Mouse (Mus musculus): ENCODE results near the gene Rhbdl1.
"Not testable (repeated sequence)": the region's sequence is repeated elsewhere in the genome, so short reads cannot be mapped to it uniquely, and the experiment has no call there.

Gene Rhbdl1

GRCm38 (mm10) chr17:25825984-25826570 is 11.0 kb downstream of the Rhbdl1 start:
- no peak for DNase-seq (ENCODE audit: low read depth, low spot score)

GRCm38 (mm10) chr17:25825311-25825710 is 11.8 kb downstream of the Rhbdl1 start:
- DNase-seq (ENCODE audit: low read depth, low spot score): no peak

GRCm38 (mm10) chr17:25824362-25825142 is 12.5 kb downstream of the Rhbdl1 start:
- DNase-seq (ENCODE audit: low read depth, low spot score): no peak

GRCm38 (mm10) chr17:25823452-25823851 is 13.6 kb downstream of the Rhbdl1 start, which contains the start of gene Wdr24:
Wdr24 (plus strand) TSS chr17:25823627.
- peak; percentile 95 for DNase-seq (ENCODE audit: low read depth, low spot score)

- DNase-seq (ENCODE audit: low read depth, low spot score): no peak
Observed at GRCm38 (mm10) chr17:25818851-25819780, 18.0 kb downstream of the Rhbdl1 start.

GRCm38 (mm10) chr17:25817662-25818061 is 19.4 kb downstream of the Rhbdl1 start:
- DNase-seq (ENCODE audit: low read depth, low spot score): no peak

- peak; percentile 75 for DNase-seq (ENCODE audit: low read depth, low spot score)
Observed at GRCm38 (mm10) chr17:25813471-25813870, 23.6 kb downstream of the Rhbdl1 start.

- no peak for DNase-seq (ENCODE audit: low read depth, low spot score)
Observed at GRCm38 (mm10) chr17:25810890-25811289, 26.2 kb downstream of the Rhbdl1 start.

- no peak for DNase-seq (ENCODE audit: low read depth, low spot score)
Observed at GRCm38 (mm10) chr17:25809606-25810340, 27.3 kb downstream of the Rhbdl1 start.

GRCm38 (mm10) chr17:25808789-25809605 is 28.1 kb downstream of the Rhbdl1 start, which contains the start of gene Fbxl16:
Fbxl16 (plus strand) TSS chr17:25809085.
- no peak for DNase-seq (ENCODE audit: low read depth, low spot score)

GRCm38 (mm10) chr17:25808028-25808427 is 29.1 kb downstream of the Rhbdl1 start:
- no peak for DNase-seq (ENCODE audit: low read depth, low spot score)

GRCm38 (mm10) chr17:25807452-25807851 is 29.6 kb downstream of the Rhbdl1 start:
- DNase-seq (ENCODE audit: low read depth, low spot score): not testable (repeated sequence)

- peak; percentile 69 for DNase-seq (ENCODE audit: low read depth, low spot score)
Observed at GRCm38 (mm10) chr17:25806507-25806906, 30.6 kb downstream of the Rhbdl1 start.

- DNase-seq (ENCODE audit: low read depth, low spot score): peak; percentile 92
Observed at GRCm38 (mm10) chr17:25802825-25803517, 34.1 kb downstream of the Rhbdl1 start.

GRCm38 (mm10) chr17:25801029-25801428 is 36.1 kb downstream of the Rhbdl1 start:
- peak; percentile 89 for DNase-seq (ENCODE audit: low read depth, low spot score)

- peak; percentile 87 for DNase-seq (ENCODE audit: low read depth, low spot score)
Observed at GRCm38 (mm10) chr17:25796951-25797369, 40.1 kb downstream of the Rhbdl1 start, which contains the start of gene Metrn. Metrn (minus strand) TSS chr17:25797136.

- DNase-seq (ENCODE audit: low read depth, low spot score): no peak
Observed at GRCm38 (mm10) chr17:25796211-25796771, 40.8 kb downstream of the Rhbdl1 start.

GRCm38 (mm10) chr17:25795609-25796092 is 41.4 kb downstream of the Rhbdl1 start, which contains the start of gene AC134908.4:
AC134908.4 (minus strand) TSS chr17:25795659.
- peak; percentile 47 for DNase-seq (ENCODE audit: low read depth, low spot score)

- DNase-seq (ENCODE audit: low read depth, low spot score): no peak
Observed at GRCm38 (mm10) chr17:25794998-25795397, 42.1 kb downstream of the Rhbdl1 start.

Measured in 3T3-L1 (cell line).